Comparison of ENCODE assay signal across 20 mouse cellular contexts in the genomic region with DNA sequence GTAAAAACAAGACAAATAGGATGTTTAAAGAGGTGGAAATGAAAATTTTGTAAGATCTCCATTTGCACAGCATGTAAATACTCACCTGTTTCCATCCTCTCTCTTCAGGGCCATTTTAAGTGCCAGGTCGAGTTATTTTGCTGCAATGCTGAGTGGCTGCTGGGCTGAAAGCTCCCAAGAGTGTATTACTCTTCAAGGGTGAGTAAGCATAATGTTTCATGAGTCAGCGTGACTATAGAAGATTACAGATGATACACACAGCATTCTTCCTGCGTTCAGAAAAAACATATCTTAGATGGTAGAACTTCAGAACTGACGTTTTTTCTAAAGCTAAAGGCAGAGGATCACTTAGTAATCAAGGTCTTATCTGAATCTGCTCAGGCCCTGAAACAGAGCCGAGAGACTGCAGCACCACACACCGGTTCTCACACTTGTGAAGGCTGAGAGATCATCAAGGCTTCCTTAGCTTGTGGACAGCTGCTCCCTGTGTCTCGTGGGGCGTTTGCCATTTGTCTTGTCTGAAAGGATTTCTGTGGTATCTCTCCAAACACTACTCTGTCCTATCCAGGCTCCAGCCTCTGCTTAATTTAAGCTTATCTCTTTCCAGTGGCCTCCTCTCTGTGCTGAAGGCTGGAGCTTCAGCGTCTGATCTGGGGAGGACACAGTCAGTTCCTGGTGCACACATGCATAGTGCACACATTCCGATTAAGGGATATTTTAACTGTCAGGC. TPM values are rescaled to one million over a fixed set of nuclear protein-coding genes. Genes with fewer than 3 reads are reported as not detected.
DNase-seq lines count a peak whose midpoint lies in the region; ATAC-seq and TF ChIP-seq lines count a peak whose summit lies in the region.
"Had no signal": no experiment of that assay in that cellular context is flagged by ENCODE, and none has a peak within 500 bp of the region (broad histone marks: within the 10 kb centered on the region; RNA-seq: fewer than 3 reads in every experiment).

No protein-coding gene starts in this region.

- peak; percentile 19 for DNase-seq in 3134 (ENCODE audit: extremely low read depth, insufficient read length, low spot score)
- peak; percentile 24 for DNase-seq in Patski (ENCODE audit: low read depth, low spot score)
- no peak for DNase-seq in urinary bladder, postnatal 25 days (ENCODE audit: low spot score)
- no peak for DNase-seq in retina, postnatal 1 day
- DNase-seq in limb, embryonic 10.5 days (ENCODE audit: low spot score): no peak
- DNase-seq: cerebellum, postnatal 36 days; gastrocnemius, postnatal 10 days; kidney, adult 2 months; layer of hippocampus, postnatal 36 days; thymus, adult 18-20 months had no signal

- no peak for ATAC-seq in forebrain, embryonic 12.5 days (ENCODE audit: low FRiP score)
- ATAC-seq in forebrain, embryonic 15.5 days (replicated peaks): no peak
- ATAC-seq in Patski: peak; percentile 93
- ATAC-seq in liver, embryonic 12.5 days: peak; percentile 97
- ATAC-seq: forebrain, embryonic 16.5 days had no signal

- WGBS in forebrain, embryonic 12.5 days: 81% methylated on average over 10 of the region's 10 CpGs
- 88% methylated on average over 10 of the region's 10 CpGs for WGBS in forebrain, embryonic 15.5 days
- WGBS in liver, embryonic 12.5 days (ENCODE audit: insufficient replicate concordance): 31% methylated on average over 10 of the region's 10 CpGs
- WGBS in limb, embryonic 10.5 days: 83% methylated on average over 10 of the region's 10 CpGs

- H3K4me2 ChIP-seq in forebrain, embryonic 12.5 days: no peak overlapping the region
- H3K4me2 ChIP-seq in forebrain, embryonic 15.5 days (replicated peaks): no peak overlapping the region
- peak overlapping the region; percentile 56 for H3K4me2 ChIP-seq in liver, embryonic 12.5 days
- H3K4me2 ChIP-seq: embryonic facial prominence, embryonic 13.5 days; heart, embryonic 15.5 days; hindbrain, embryonic 14.5 days had no signal

- no peak overlapping the region for H3K4me3 ChIP-seq in forebrain, embryonic 12.5 days (replicated peaks)
- no peak overlapping the region for H3K4me3 ChIP-seq in forebrain, embryonic 15.5 days
- peak overlapping the region; percentile 20 for H3K4me3 ChIP-seq in liver, embryonic 12.5 days
- no peak overlapping the region for H3K4me3 ChIP-seq in limb, embryonic 10.5 days
- H3K4me3 ChIP-seq: embryonic facial prominence, embryonic 13.5 days; heart, embryonic 15.5 days had no signal

- H3K36me3 ChIP-seq in forebrain, embryonic 12.5 days (replicated peaks): 0 out of 2 replicates have a peak, but pooled peaks cover 6% of the 10 kb centered on the region
- no peaks in the 10 kb centered on the region for H3K36me3 ChIP-seq in forebrain, embryonic 15.5 days
- H3K36me3 ChIP-seq in liver, embryonic 12.5 days: no peaks in the 10 kb centered on the region; the same call in 1 of the 2 replicates
- H3K36me3 ChIP-seq in limb, embryonic 10.5 days: peaks cover 12% of the 10 kb centered on the region; the same call in 1 of the 2 replicates
- H3K36me3 ChIP-seq: heart, embryonic 15.5 days had no signal

- H3K9ac ChIP-seq in forebrain, embryonic 12.5 days: no peak overlapping the region
- no peak overlapping the region for H3K9ac ChIP-seq in forebrain, embryonic 15.5 days (replicated peaks)
- H3K9ac ChIP-seq in liver, embryonic 12.5 days: peak overlapping the region; percentile 31; the same call in 1 of the 2 replicates
- H3K9ac ChIP-seq: embryonic facial prominence, embryonic 13.5 days; heart, embryonic 15.5 days; hindbrain, embryonic 14.5 days had no signal

- POLR2A ChIA-PET in Patski (lab: Charles Lee): no interaction called here

- H3K9me3 ChIP-seq in forebrain, embryonic 12.5 days: no peaks in the 10 kb centered on the region
- no peaks in the 10 kb centered on the region for H3K9me3 ChIP-seq in forebrain, embryonic 15.5 days
- no peaks in the 10 kb centered on the region for H3K9me3 ChIP-seq in liver, embryonic 12.5 days (replicated peaks)
- no peaks in the 10 kb centered on the region for H3K9me3 ChIP-seq in limb, embryonic 10.5 days (replicated peaks)
- H3K9me3 ChIP-seq: embryonic facial prominence, embryonic 13.5 days; heart, embryonic 15.5 days had no signal

- H3K4me1 ChIP-seq in forebrain, embryonic 12.5 days: peaks cover 3% of the 10 kb centered on the region; the same call in 1 of the 2 replicates
- H3K4me1 ChIP-seq in forebrain, embryonic 15.5 days: no peaks in the 10 kb centered on the region
- peaks cover 27% of the 10 kb centered on the region for H3K4me1 ChIP-seq in liver, embryonic 12.5 days
- no peaks in the 10 kb centered on the region; the same call in 1 of the 2 replicates for H3K4me1 ChIP-seq in limb, embryonic 10.5 days

- H3K27ac ChIP-seq in forebrain, embryonic 12.5 days: 0 out of 2 replicates have a peak overlapping the region, but pooled peaks have one; percentile 25
- no peak overlapping the region for H3K27ac ChIP-seq in forebrain, embryonic 15.5 days (replicated peaks)
- peak overlapping the region; percentile 96 for H3K27ac ChIP-seq in liver, embryonic 12.5 days
- H3K27ac ChIP-seq in limb, embryonic 10.5 days: no peak overlapping the region
- H3K27ac ChIP-seq: embryonic facial prominence, embryonic 13.5 days; heart, embryonic 15.5 days; hindbrain, embryonic 14.5 days had no signal

- in situ Hi-C loops in Patski (cut with MboI; ENCODE audit: low pct_unique_long_range_greater_than_20kb): no loop called here

- no peaks in the 10 kb centered on the region for H3K27me3 ChIP-seq in forebrain, embryonic 12.5 days
- H3K27me3 ChIP-seq in forebrain, embryonic 15.5 days: no peaks in the 10 kb centered on the region
- no peaks in the 10 kb centered on the region for H3K27me3 ChIP-seq in Patski
- H3K27me3 ChIP-seq in liver, embryonic 12.5 days (replicated peaks): no peaks in the 10 kb centered on the region
- no peaks in the 10 kb centered on the region for H3K27me3 ChIP-seq in limb, embryonic 10.5 days (ENCODE audit: low read depth, poor library complexity, severe bottlenecking)
- H3K27me3 ChIP-seq: embryonic facial prominence, embryonic 13.5 days; heart, embryonic 15.5 days had no signal

- CTCF ChIA-PET in Patski (lab: Charles Lee): interaction anchor here (0.8 to 1.9 kb wide), 6 partner anchors 12 to 48 kb away, joined by 3 to 7 read pairs (median 3); no protein-coding TSS in a partner anchor

- no peak for TF ChIP-seq CTCF in Patski (IDR thresholded peaks at IDR 0.05)

RNA-seq across cellular contexts. Expression of a gene that starts 33.0 kb away (rescaled TPM):
- polyA plus RNA-seq in forebrain, embryonic 12.5 days (2016; fragmentation: Nextera tagmentation; extraction: Ambion mirVana): 10.9 and 13.2 TPM in 2 replicates
- 24.4 and 25.1 TPM in 2 replicates for polyA plus RNA-seq in forebrain, embryonic 15.5 days (2015; fragmentation: Nextera tagmentation; extraction: Ambion mirVana)
- 7.7 TPM for polyA plus RNA-seq in Patski (2021)
- polyA plus RNA-seq in liver, embryonic 12.5 days (2016; fragmentation: Nextera tagmentation; extraction: Ambion mirVana): 1.8 TPM in 2 replicates
- polyA plus RNA-seq in limb, embryonic 10.5 days (2016; fragmentation: Nextera tagmentation; extraction: Ambion mirVana): 3.0 and 4.0 TPM in 2 replicates

RNA-seq across cellular contexts. Expression of a gene that starts 36.7 kb away (rescaled TPM):
- 0.32 and 0.49 TPM in 2 replicates for polyA plus RNA-seq in forebrain, embryonic 12.5 days (2016; fragmentation: Nextera tagmentation; extraction: Ambion mirVana)
- polyA plus RNA-seq in forebrain, embryonic 15.5 days (2015; fragmentation: Nextera tagmentation; extraction: Ambion mirVana): 0.43 and 0.52 TPM in 2 replicates
- 0.32 TPM for polyA plus RNA-seq in Patski (2021)
- polyA plus RNA-seq in liver, embryonic 12.5 days (2016; fragmentation: Nextera tagmentation; extraction: Ambion mirVana): 0.06 TPM in 1 of 2 replicates, not detected in the other
- 0.36 and 0.56 TPM in 2 replicates for polyA plus RNA-seq in limb, embryonic 10.5 days (2016; fragmentation: Nextera tagmentation; extraction: Ambion mirVana)
- polyA plus RNA-seq: kidney, adult 2 months; large intestine, adult 2 months; liver, adult 2 months had no signal

RNA-seq across cellular contexts. Expression of a gene that starts 39.4 kb away (rescaled TPM):
- polyA plus RNA-seq in forebrain, embryonic 12.5 days (2016; fragmentation: Nextera tagmentation; extraction: Ambion mirVana): not detected in 2 replicates
- polyA plus RNA-seq in forebrain, embryonic 15.5 days (2015; fragmentation: Nextera tagmentation; extraction: Ambion mirVana): not detected in 2 replicates
- polyA plus RNA-seq in Patski (2021): not detected
- not detected in 2 replicates for polyA plus RNA-seq in liver, embryonic 12.5 days (2016; fragmentation: Nextera tagmentation; extraction: Ambion mirVana)
- polyA plus RNA-seq in limb, embryonic 10.5 days (2016; fragmentation: Nextera tagmentation; extraction: Ambion mirVana): not detected in 2 replicates
- polyA plus RNA-seq: C2C12; embryonic facial prominence, embryonic 13.5 days; forebrain, embryonic 16.5 days; heart, embryonic 15.5 days; hindbrain, embryonic 14.5 days; kidney, adult 2 months; large intestine, adult 2 months; liver, adult 2 months had no signal

Comparison
In these comparisons a context has a peak if more than half of its experiments do, and no peak if none do; other contexts are left out.
1. H3K27ac ChIP-seq: peak in forebrain, embryonic 12.5 days (single experiment) and liver, embryonic 12.5 days (single experiment); none in forebrain, embryonic 15.5 days (single experiment) and limb, embryonic 10.5 days (single experiment).
2. ATAC-seq: peak in Patski (single experiment) and liver, embryonic 12.5 days (single experiment); none in forebrain, embryonic 12.5 days (single experiment) and forebrain, embryonic 15.5 days (single experiment).
3. DNase-seq: peak in 3134 (single experiment) and Patski (single experiment); none in urinary bladder, postnatal 25 days (single experiment), retina, postnatal 1 day (single experiment) and limb, embryonic 10.5 days (single experiment).